Mouse (Mus musculus): Measurements from ENCODE around the gene Frmd4b.

- no peak for TF ChIP-seq CTCF (IDR thresholded peaks at IDR 0.05; ENCODE audit: low read depth, low read length)
- no peak for TF ChIP-seq POLR2AphosphoS5 (IDR thresholded peaks at IDR 0.05; ENCODE audit: insufficient replicate concordance, low read depth, low read length)
Observed at GRCm38 (mm10) chr6:97580479-97581030, 36.8 kb downstream of the Frmd4b start.
